Mouse (Mus musculus) central nervous system, embryonic 18 days (tissue): ENCODE results near the gene Lhx5. TPM values are rescaled to one million over a fixed set of nuclear protein-coding genes. Genes with fewer than 3 reads are reported as not detected.

Source experiments
- polyA plus RNA-seq: library from polyadenylated mRNA; depleted of rRNA; stranded (reverse); fragments of >200 nt; gene quantifications from 2 replicates; pipeline ENCODE4 v1.2.3, GENCODE M21; 2012; rRNA removed

The Lhx5 gene
- polyA plus RNA-seq, result 4.1 and 5.0 TPM in 2 replicates

GRCm38 (mm10) chr5:120431649-120432485, at the start of gene Lhx5:
Lhx5 (plus strand) TSS chr5:120431699.

GRCm38 (mm10) chr5:120472770-120473169, 41.3 kb downstream of the Lhx5 start, which contains the start of gene Sdsl:
Sdsl (minus strand) TSS chr5:120472810.

GRCm38 (mm10) chr5:120476296-120476695, 44.8 kb downstream of the Lhx5 start, which contains the start of gene Sds:
Sds (plus strand) TSS chr5:120476526.

Other genes with a start within 250 kb of the Lhx5 start
- gene Sdsl, start 41.1 kb downstream of the Lhx5 start, polyA plus RNA-seq, result 5.0 and 7.5 TPM in 2 replicates
- 0.05 and 0.13 TPM in 2 replicates for gene Sds, start 44.8 kb downstream of the Lhx5 start, polyA plus RNA-seq
- 13.7 and 17.5 TPM in 2 replicates for gene Plbd2, start 71.9 kb downstream of the Lhx5 start, polyA plus RNA-seq
- 2.5 TPM in 2 replicates for gene Slc8b1, start 79.5 kb downstream of the Lhx5 start, polyA plus RNA-seq
- 18.5 and 23.3 TPM in 2 replicates for gene Tpcn1, start 157.0 kb downstream of the Lhx5 start, polyA plus RNA-seq
- 1.9 and 2.6 TPM in 2 replicates for gene Iqcd, start 157.3 kb downstream of the Lhx5 start, polyA plus RNA-seq
- 37.6 and 40.1 TPM in 2 replicates for gene Rita1, start 180.9 kb downstream of the Lhx5 start, polyA plus RNA-seq
- 32.8 and 37.0 TPM in 2 replicates for gene Ddx54, start 181.0 kb downstream of the Lhx5 start, polyA plus RNA-seq
- 0.56 and 0.71 TPM in 2 replicates for gene Cfap73, start 202.5 kb downstream of the Lhx5 start, polyA plus RNA-seq
- 18.6 and 23.8 TPM in 2 replicates for gene Rasal1, start 217.1 kb downstream of the Lhx5 start, polyA plus RNA-seq